Mouse (Mus musculus) embryonic fibroblast, embryonic 13.5 days (primary cell): ENCODE measurements at regions not wholly inside any gene's neighbourhood (a gene's known extent, or its start where the extent isn't known, plus 50 kb on each side); places are given as distances from the start of the nearest gene placed in this dataset.

ENCODE experiments used
- H3K27ac ChIP-seq: 2 replicates; pipeline ENCODE4 v1.5.1; 2012; ENCODE audit warnings: low read length, control low read depth, inconsistent platforms; ENCODE audit not compliant: insufficient read depth
- H3K4me1 ChIP-seq: 2 replicates; pipeline ENCODE4 v1.6.1; 2011; ENCODE audit warnings: low read length; ENCODE audit not compliant: control insufficient read depth, insufficient read depth
- H3K4me3 ChIP-seq: 2 replicates; pipeline ENCODE4 v1.5.1; 2011; ENCODE audit warnings: mild to moderate bottlenecking, control low read depth, low read length; ENCODE audit not compliant: insufficient read depth
- CTCF ChIP-seq: IDR thresholded peaks from 2 replicates; pipeline ENCODE4 v1.5.1; 2011; ENCODE audit warnings: mild to moderate bottlenecking, control low read depth, low read length, moderate library complexity, borderline replicate concordance; ENCODE audit not compliant: insufficient read depth
- POLR2A ChIP-seq: IDR thresholded peaks from 2 replicates; pipeline ENCODE4 v1.6.1; 2011; ENCODE audit warnings: low read depth, mild to moderate bottlenecking, control low read depth, low read length, moderate library complexity

- TF ChIP-seq CTCF (no peak), POLR2A (no peak)
- H3K4me1 ChIP-seq = no peaks in the 10 kb centered on the region
- no peak overlapping the region for H3K27ac ChIP-seq
Observed at GRCm38 (mm10) chr5:39557376-39558001, 197.8 kb downstream of the Hs3st1 start.

GRCm38 (mm10) chr5:39537044-39537443 is 218.2 kb downstream of the Hs3st1 start:
- TF ChIP-seq CTCF (no peak), POLR2A (no peak)

More at GRCm38 (mm10) chr5:39557376-39558001, 197.8 kb downstream of the Hs3st1 start:
- no peak overlapping the region for H3K4me3 ChIP-seq

GRCm38 (mm10) chr5:39536351-39536750 is 218.9 kb downstream of the Hs3st1 start:
- Histone ChIP-seq H3K4me3 (no peak overlapping the region), H3K4me1 (no peaks in the 10 kb centered on the region), H3K27ac (no peak overlapping the region)
- TF ChIP-seq CTCF (no peak), POLR2A (no peak)

More at GRCm38 (mm10) chr5:39537044-39537443, 218.2 kb downstream of the Hs3st1 start:
- H3K27ac ChIP-seq = no peak overlapping the region
- no peak overlapping the region for H3K4me3 ChIP-seq
- H3K4me1 ChIP-seq = no peaks in the 10 kb centered on the region

GRCm38 (mm10) chr5:39510246-39510645 is 245.0 kb downstream of the Hs3st1 start:
- TF ChIP-seq POLR2A (no peak), CTCF (no peak)
- no peak overlapping the region for H3K27ac ChIP-seq
- H3K4me1 ChIP-seq = no peaks in the 10 kb centered on the region
- H3K4me3 ChIP-seq = no peak overlapping the region

- H3K4me1 ChIP-seq = no peaks in the 10 kb centered on the region
- no peak for TF ChIP-seq CTCF
Observed at GRCm38 (mm10) chr5:39482756-39483155, 272.5 kb downstream of the Hs3st1 start.

GRCm38 (mm10) chr5:39458116-39458525 is 297.2 kb downstream of the Hs3st1 start:
- H3K4me1 ChIP-seq = no peaks in the 10 kb centered on the region
- TF ChIP-seq CTCF (no peak), POLR2A (no peak)
- H3K27ac ChIP-seq = no peak overlapping the region
- no peak overlapping the region for H3K4me3 ChIP-seq

More at GRCm38 (mm10) chr5:39482756-39483155, 272.5 kb downstream of the Hs3st1 start:
- Histone ChIP-seq H3K27ac (no peak overlapping the region), H3K4me3 (no peak overlapping the region)

GRCm38 (mm10) chr5:39453706-39454105 is 301.6 kb downstream of the Hs3st1 start:
- Histone ChIP-seq H3K4me1 (no peaks in the 10 kb centered on the region), H3K27ac (no peak overlapping the region), H3K4me3 (no peak overlapping the region)
- TF ChIP-seq POLR2A = no peak
- TF ChIP-seq CTCF = no peak

GRCm38 (mm10) chr5:39440817-39441216 is 314.5 kb downstream of the Hs3st1 start:
- Histone ChIP-seq H3K27ac (no peak overlapping the region), H3K4me1 (no peaks in the 10 kb centered on the region), H3K4me3 (no peak overlapping the region)
- TF ChIP-seq POLR2A = no peak
- no peak for TF ChIP-seq CTCF

- Histone ChIP-seq H3K27ac (no peak overlapping the region), H3K4me3 (no peak overlapping the region), H3K4me1 (no peaks in the 10 kb centered on the region)
- TF ChIP-seq CTCF = no peak
- no peak for TF ChIP-seq POLR2A
Observed at GRCm38 (mm10) chr5:39437463-39438201, 317.6 kb downstream of the Hs3st1 start.

- Histone ChIP-seq H3K4me3 (no peak overlapping the region), H3K4me1 (no peaks in the 10 kb centered on the region), H3K27ac (no peak overlapping the region)
- TF ChIP-seq CTCF = no peak
- TF ChIP-seq POLR2A = no peak
Observed at GRCm38 (mm10) chr5:39426053-39426452, 329.2 kb downstream of the Hs3st1 start.

GRCm38 (mm10) chr5:39423720-39424119 is 331.6 kb downstream of the Hs3st1 start:
- TF ChIP-seq CTCF = no peak
- TF ChIP-seq POLR2A = no peak
- H3K27ac ChIP-seq = no peak overlapping the region

More at GRCm38 (mm10) chr5:39423720-39424119, 331.6 kb downstream of the Hs3st1 start:
- Histone ChIP-seq H3K4me3 (no peak overlapping the region), H3K4me1 (no peaks in the 10 kb centered on the region)
